Mouse (Mus musculus) stomach, postnatal 0 days (tissue): ENCODE results near the gene Rhebl1.

Experiments
- CTCF ChIP-seq: IDR thresholded peaks from 2 replicates; pipeline ENCODE4 v1.5.1; 2016; ENCODE audit warnings: antibody characterized with exemption, low read depth, mild to moderate bottlenecking, moderate library complexity
- EP300 ChIP-seq: optimal IDR thresholded peaks from 2 replicates; pipeline ENCODE3; 2016; ENCODE audit warnings: antibody characterized with exemption

DNA sequence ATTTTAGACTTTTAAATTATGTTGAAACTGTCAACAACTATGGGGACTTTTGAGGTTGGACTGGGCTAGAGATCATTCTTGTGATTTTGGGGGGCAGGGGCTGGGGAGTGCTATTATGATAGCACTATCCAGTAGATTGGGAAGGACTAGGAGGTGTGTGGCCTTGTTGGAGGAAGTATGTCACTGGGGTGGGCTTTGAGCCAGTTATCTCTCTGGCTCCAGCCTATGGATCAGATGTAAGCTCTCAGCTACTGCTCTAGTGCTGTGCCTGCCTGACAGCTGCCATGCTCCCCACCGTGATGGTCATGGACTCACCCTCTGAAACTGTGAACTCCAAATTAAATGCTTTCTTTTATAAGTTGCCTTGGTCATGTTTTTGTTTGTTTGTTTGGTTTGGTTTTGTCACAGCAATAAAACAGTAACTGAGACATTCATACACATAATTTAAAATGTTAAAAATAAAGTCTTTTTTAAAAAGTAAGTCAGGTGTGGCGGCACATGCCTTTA, 28.7 kb upstream of the Rhebl1 start:
- no peak for TF ChIP-seq CTCF
- TF ChIP-seq EP300, result no peak
